Mouse (Mus musculus) liver, adult 2 months (tissue): Measurements from ENCODE around the gene Tubgcp2.

Source experiments
- CTCF ChIP-seq: fragments of 200-500 bp; IDR thresholded peaks from 2 replicates; pipeline ENCODE4 v1.5.1; 2011; ENCODE audit warnings: low read depth, low read length, control low read depth
- POLR2A ChIP-seq: fragments of 200-500 bp; IDR thresholded peaks from 2 replicates; pipeline ENCODE4 v1.6.1; 2011; ENCODE audit warnings: low read length, control low read depth; ENCODE audit not compliant: insufficient read depth; ENCODE audit errors: extremely low read depth

GRCm38 (mm10) chr7:140057413-140058407 is 21.2 kb upstream of the Tubgcp2 start:
- TF ChIP-seq CTCF: no peak
- TF ChIP-seq POLR2A: no peak
